Mouse (Mus musculus) ovary, adult 18-20 months (tissue): ENCODE measurements around the gene Nfib.
"Not testable (repeated sequence)": the region's sequence is repeated elsewhere in the genome, so short reads cannot be mapped to it uniquely, and the experiment has no call there.

Source experiments
- DNase-seq: peaks from one replicate; pipeline ENCODE4 v3.0.0; 2022; ENCODE audit warnings: low spot score, mixed read lengths

The Nfib gene

GRCm38 (mm10) chr4:82298606-82299005 is 406.9 kb downstream of the Nfib start:
- DNase-seq: no peak

GRCm38 (mm10) chr4:82297562-82297961 is 408.0 kb downstream of the Nfib start:
- DNase-seq: no peak

- no peak for DNase-seq
Measured at GRCm38 (mm10) chr4:82294066-82294465, 411.5 kb downstream of the Nfib start.

GRCm38 (mm10) chr4:82291174-82291847 is 414.2 kb downstream of the Nfib start:
- DNase-seq: no peak

- DNase-seq: no peak
Measured at GRCm38 (mm10) chr4:82290623-82291022, 414.9 kb downstream of the Nfib start.

- DNase-seq: no peak
Measured at GRCm38 (mm10) chr4:82289596-82289995, 416.0 kb downstream of the Nfib start.

- DNase-seq: no peak
Measured at GRCm38 (mm10) chr4:82288138-82288537, 417.4 kb downstream of the Nfib start.

GRCm38 (mm10) chr4:82287454-82287853 is 418.1 kb downstream of the Nfib start:
- no peak for DNase-seq

- DNase-seq: no peak
Measured at GRCm38 (mm10) chr4:82286931-82287330, 418.6 kb downstream of the Nfib start.

GRCm38 (mm10) chr4:82283536-82283935 is 422.0 kb downstream of the Nfib start:
- no peak for DNase-seq

- no peak for DNase-seq
Measured at GRCm38 (mm10) chr4:82275996-82276395, 429.6 kb downstream of the Nfib start.

GRCm38 (mm10) chr4:82273049-82273754 is 432.3 kb downstream of the Nfib start:
- DNase-seq: no peak

- no peak for DNase-seq
Measured at GRCm38 (mm10) chr4:82272099-82272498, 433.5 kb downstream of the Nfib start.

- no peak for DNase-seq
Measured at GRCm38 (mm10) chr4:82271547-82271946, 434.0 kb downstream of the Nfib start.

GRCm38 (mm10) chr4:82267832-82268778 is 437.4 kb downstream of the Nfib start:
- DNase-seq: no peak

GRCm38 (mm10) chr4:82266066-82266619 is 439.4 kb downstream of the Nfib start:
- DNase-seq: no peak

GRCm38 (mm10) chr4:82258545-82258944 is 447.0 kb downstream of the Nfib start:
- not testable (repeated sequence) for DNase-seq

- no peak for DNase-seq
Measured at GRCm38 (mm10) chr4:82252054-82252453, 453.5 kb downstream of the Nfib start.

- no peak for DNase-seq
Measured at GRCm38 (mm10) chr4:82250355-82250659, 455.2 kb downstream of the Nfib start.

- DNase-seq: no peak
Measured at GRCm38 (mm10) chr4:82249518-82250354, 455.8 kb downstream of the Nfib start.

- DNase-seq: no peak
Measured at GRCm38 (mm10) chr4:82248961-82249360, 456.6 kb downstream of the Nfib start.
